Mouse (Mus musculus): ENCODE data around the gene Ciz1. TPM values are rescaled to one million over a fixed set of nuclear protein-coding genes. Genes with fewer than 3 reads are reported as not detected.

The Ciz1 gene
- polyA plus RNA-seq, 1 experiment from 2014 or later, result 38.9 TPM

DNA sequence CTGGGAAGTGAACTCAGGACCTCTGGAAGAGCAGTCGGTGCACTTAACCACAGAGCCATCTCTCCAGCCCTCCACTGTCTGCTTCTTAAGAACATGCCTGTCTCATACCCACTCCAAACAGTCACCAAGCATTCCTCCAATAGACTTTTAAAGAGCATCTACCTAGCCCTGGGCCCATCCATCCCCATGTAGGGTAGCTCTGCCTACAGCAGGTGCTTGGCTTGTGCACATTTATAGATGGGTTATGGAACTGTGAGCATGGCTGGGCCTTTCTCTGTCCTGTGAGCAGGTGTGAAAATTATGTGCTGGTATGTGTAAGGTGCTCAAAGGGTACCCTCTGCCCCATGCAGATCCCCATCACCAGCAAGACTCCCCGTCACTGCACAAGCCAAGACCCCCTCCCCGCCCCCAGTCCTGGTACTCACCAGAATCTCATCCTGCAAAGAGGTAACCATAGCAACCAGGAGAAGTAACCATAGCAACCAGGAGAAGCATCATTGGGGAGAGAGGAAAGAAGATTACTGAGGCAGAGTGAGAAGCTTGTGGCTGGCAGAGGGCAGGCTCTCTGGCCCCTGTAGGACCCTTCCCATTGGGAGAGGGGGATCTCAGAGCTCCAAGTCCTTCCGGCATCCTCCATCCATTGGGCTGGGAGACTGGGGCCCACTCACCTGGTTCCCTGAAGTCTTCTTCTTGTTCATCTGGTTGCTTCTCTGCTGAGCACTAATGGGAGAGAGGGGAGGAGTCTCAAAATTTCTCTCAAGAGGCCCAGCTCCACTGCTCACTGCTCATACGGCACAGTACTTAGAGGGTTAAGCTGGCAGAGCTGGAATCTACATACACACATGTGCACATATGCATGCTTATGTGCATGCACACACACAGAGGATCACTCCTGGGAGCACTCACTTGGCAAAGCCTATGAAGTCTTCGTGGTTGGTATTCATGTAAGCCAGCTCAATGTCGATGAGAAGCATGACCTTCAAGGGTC lies 29.1 kb upstream of the Ciz1 start:
- Histone ChIP-seq H3K4me2 (replicated peaks) (no peak overlapping the region), H3K9ac (no peak overlapping the region), H3K9me3 (no peaks in the 10 kb centered on the region), H3K4me3 (replicated peaks) (no peak overlapping the region), H3K27ac (no peak overlapping the region), H3K36me3 (no peaks in the 10 kb centered on the region), H3K27me3 (replicated peaks) (0 out of 2 replicates have a peak, but pooled peaks cover 2% of the 10 kb centered on the region), H3K4me1 (replicated peaks) (peaks cover 37% of the 10 kb centered on the region)
- 79% methylated on average over 7 of the region's 7 CpGs for WGBS
- no peak for ATAC-seq

DNA sequence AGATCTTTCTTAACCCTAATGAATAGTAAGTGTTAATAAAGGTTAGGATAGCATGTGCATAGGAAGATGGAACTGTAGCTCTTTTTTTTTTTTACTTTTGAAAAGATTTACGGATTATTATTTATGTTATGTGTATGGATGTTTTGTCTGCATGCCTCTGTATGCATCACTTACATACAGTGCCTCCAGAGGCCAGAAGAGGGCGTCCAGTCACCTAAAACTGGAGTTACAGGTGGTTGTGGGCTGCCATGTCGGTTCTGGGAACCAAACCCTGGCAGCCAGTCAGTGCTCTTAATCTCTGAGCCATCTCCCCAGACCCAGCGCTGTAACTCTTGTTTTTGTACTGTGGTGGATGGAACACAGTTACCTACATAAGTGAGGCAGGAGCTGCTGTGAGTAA lies 27.8 kb upstream of the Ciz1 start:
- Histone ChIP-seq H3K4me3 (replicated peaks) (no peak overlapping the region), H3K4me2 (replicated peaks) (no peak overlapping the region), H3K9ac (no peak overlapping the region), H3K27me3 (replicated peaks) (0 out of 2 replicates have a peak, but pooled peaks cover 2% of the 10 kb centered on the region), H3K27ac (no peak overlapping the region), H3K4me1 (replicated peaks) (peaks cover 27% of the 10 kb centered on the region), H3K36me3 (no peaks in the 10 kb centered on the region), H3K9me3 (no peaks in the 10 kb centered on the region)
- 57% methylated on average over 4 of the region's 4 CpGs for WGBS
- no peak for ATAC-seq

DNA sequence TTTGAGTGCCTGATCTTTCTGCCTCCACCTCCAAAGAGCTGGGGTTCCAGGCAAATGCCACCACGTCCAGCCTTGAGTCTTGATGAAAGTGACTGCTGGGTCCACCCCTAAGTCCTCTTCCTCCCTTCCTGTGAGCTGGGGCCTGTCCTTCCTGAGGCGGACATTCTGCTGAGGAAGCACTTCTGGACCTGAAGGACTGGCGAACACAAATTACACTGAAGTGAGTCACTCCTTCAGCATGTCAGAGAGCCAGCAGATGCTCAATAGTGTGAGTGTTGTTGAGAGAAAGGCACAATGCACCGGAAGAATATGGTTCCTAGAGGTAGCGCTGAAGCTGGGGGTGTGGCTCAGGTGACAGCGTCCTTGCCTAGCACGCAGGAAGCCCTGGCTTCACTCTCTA lies 26.8 kb upstream of the Ciz1 start:
- 48% methylated on average over 7 of the region's 7 CpGs for whole genome bisulfite sequencing
- no peaks in the 10 kb centered on the region for H3K9me3 ChIP-seq
- H3K4me1 ChIP-seq (replicated peaks), result peaks cover 22% of the 10 kb centered on the region
- no peaks in the 10 kb centered on the region for H3K36me3 ChIP-seq
- no peak overlapping the region for H3K4me3 ChIP-seq (replicated peaks)
- 0 out of 2 replicates have a peak, but pooled peaks cover 2% of the 10 kb centered on the region for H3K27me3 ChIP-seq (replicated peaks)
- H3K9ac ChIP-seq, result no peak overlapping the region
- no peak for ATAC-seq
- H3K27ac ChIP-seq, result peak overlapping the region; percentile 41
- no peak overlapping the region for H3K4me2 ChIP-seq (replicated peaks)

DNA sequence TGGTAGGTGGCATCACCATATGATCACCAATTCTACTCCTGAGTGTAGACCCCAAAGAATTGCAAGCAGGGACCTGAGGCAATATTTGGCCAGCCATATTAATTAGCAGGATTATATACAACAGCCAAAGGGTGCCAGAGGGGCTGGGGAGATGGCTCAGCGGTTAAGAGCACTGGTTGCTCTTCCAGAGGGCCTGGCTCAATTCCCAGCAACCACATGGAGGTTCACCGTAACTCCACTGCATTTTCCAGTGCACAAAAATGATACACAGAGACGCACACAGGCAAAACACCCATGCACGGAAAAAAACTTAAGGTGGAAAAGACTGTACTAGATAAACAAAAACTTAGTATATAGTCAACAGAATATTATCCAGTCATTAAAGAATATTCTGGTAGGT lies 24.9 kb upstream of the Ciz1 start:
- H3K27me3 ChIP-seq (replicated peaks), result 0 out of 2 replicates have a peak, but pooled peaks cover 2% of the 10 kb centered on the region
- H3K4me2 ChIP-seq (replicated peaks), result no peak overlapping the region
- WGBS, result 49% methylated on average over 4 of the region's 4 CpGs
- no peaks in the 10 kb centered on the region for H3K9me3 ChIP-seq
- no peak for ATAC-seq
- H3K4me3 ChIP-seq (replicated peaks), result no peak overlapping the region
- H3K4me1 ChIP-seq (replicated peaks), result peaks cover 14% of the 10 kb centered on the region; the same call in 1 of the 2 replicates
- H3K9ac ChIP-seq, result no peak overlapping the region
- H3K27ac ChIP-seq, result no peak overlapping the region
- no peaks in the 10 kb centered on the region for H3K36me3 ChIP-seq

DNA sequence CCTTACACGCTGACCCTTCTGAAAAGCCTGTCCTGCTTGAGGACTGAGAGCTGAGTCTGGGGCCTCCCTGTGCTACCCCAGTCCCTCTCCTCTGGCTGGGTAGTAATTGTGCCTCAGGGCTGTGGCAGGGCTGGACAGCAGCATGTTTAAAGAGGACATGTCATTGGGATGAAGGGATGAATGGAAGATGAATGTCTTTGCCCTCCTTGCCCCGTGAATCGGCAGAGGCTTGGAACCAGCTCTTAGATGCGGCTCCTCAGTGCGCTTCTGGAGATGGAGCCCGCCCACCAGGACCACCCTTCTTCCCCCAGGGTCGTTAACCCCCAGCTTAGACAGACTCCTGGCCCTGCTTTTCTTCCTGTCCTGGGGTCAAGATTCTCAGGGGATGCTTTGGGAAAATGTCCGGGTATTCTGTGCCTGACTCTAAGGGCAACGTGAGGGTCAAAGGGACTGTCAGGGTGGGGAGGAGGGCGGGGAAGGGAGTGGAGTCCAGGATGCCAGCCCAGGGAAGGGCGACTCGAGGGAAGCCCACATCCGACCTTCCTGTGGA lies 23.1 kb upstream of the Ciz1 start:
- no peaks in the 10 kb centered on the region for H3K9me3 ChIP-seq
- no peak overlapping the region for H3K9ac ChIP-seq
- H3K36me3 ChIP-seq, result no peaks in the 10 kb centered on the region; the same call in 1 of the 2 replicates
- no peak overlapping the region for H3K4me3 ChIP-seq (replicated peaks)
- WGBS, result 33% methylated on average over 13 of the region's 13 CpGs
- no peaks in the 10 kb centered on the region for H3K27me3 ChIP-seq (replicated peaks)
- no peak overlapping the region; the same call in 1 of the 2 replicates for H3K27ac ChIP-seq
- ATAC-seq, result no peak
- H3K4me1 ChIP-seq (replicated peaks), result peaks cover 12% of the 10 kb centered on the region; the same call in 1 of the 2 replicates
- H3K4me2 ChIP-seq (replicated peaks), result no peak overlapping the region

DNA sequence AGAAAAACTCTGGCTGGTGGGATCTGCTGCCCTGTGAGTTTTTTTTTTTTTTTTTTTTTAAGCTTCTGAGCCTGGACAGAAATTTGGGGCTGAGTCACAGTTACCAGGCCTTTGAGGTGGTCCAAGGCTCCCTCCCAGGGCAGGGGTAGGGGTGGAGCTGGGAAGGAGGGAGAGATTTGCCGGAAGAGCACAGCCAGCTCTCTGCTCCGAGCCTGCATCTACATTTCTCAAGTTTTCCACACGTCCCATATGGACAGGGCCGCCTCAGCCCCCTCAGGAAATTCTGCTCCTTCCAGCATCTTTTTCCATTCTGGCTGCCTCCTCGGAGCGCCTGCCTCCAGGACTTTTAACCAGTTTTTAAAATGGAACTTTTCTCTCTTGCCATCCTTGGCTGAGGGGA lies 22.6 kb upstream of the Ciz1 start:
- 43% methylated on average over 6 of the region's 6 CpGs for WGBS
- ATAC-seq, result no peak
- Histone ChIP-seq H3K36me3 (peaks cover 4% of the 10 kb centered on the region; the same call in 1 of the 2 replicates), H3K27me3 (replicated peaks) (no peaks in the 10 kb centered on the region), H3K9ac (no peak overlapping the region), H3K4me3 (replicated peaks) (no peak overlapping the region), H3K4me1 (replicated peaks) (peaks cover 12% of the 10 kb centered on the region; the same call in 1 of the 2 replicates), H3K27ac (no peak overlapping the region; the same call in 1 of the 2 replicates), H3K9me3 (no peaks in the 10 kb centered on the region), H3K4me2 (replicated peaks) (no peak overlapping the region)

DNA sequence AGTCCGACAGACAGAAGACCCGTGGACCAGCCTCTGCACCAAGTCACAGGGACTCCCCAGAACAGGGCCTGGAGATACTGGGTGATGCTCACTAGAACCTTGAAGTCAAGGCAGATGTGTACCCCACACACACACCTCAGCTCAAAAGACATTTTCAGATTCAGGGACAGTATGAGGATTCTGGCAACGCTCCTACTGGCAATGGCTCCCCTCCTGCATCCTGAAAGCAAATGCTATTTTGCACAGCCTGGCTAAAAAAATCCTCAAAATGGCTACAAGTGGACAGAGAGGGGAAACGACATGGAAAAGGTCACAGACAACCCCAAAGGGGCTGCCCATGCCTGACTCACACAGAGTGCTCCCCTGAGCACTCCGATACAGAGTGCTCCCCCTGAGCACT lies 20.0 kb upstream of the Ciz1 start:
- Histone ChIP-seq H3K4me2 (replicated peaks) (no peak overlapping the region), H3K27me3 (replicated peaks) (no peaks in the 10 kb centered on the region), H3K4me3 (replicated peaks) (no peak overlapping the region), H3K36me3 (peaks cover 6% of the 10 kb centered on the region; the same call in 1 of the 2 replicates), H3K4me1 (replicated peaks) (peaks cover 4% of the 10 kb centered on the region; the same call in 1 of the 2 replicates), H3K27ac (no peak overlapping the region), H3K9me3 (no peaks in the 10 kb centered on the region), H3K9ac (no peak overlapping the region)
- ATAC-seq, result no peak
- WGBS, result 85% methylated on average over 5 of the region's 5 CpGs

DNA sequence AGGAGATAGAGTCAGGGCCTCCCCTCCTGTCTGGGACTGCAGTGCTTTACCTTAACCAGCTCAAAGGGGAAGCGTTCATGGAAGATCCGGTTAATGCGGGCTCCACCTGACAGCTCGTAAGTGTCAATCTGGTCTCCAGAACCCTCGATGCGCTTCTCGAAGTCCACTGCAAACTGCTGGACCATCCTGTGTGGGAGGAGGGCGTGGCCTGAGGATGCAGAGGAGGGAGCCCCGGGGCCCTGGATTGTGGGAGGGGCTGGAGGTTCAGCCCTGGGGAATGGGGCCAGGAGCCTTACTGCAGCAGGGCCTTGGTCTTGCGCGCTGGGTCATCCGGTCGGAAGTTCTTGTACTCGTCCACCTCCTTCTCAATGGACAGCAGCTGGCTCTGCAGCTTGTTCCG lies 16.2 kb upstream of the Ciz1 start:
- H3K27ac ChIP-seq, result no peak overlapping the region
- WGBS, result 55% methylated on average over 15 of the region's 15 CpGs
- no peak overlapping the region for H3K9ac ChIP-seq
- H3K4me2 ChIP-seq (replicated peaks), result no peak overlapping the region
- H3K36me3 ChIP-seq, result peaks cover 10% of the 10 kb centered on the region; the same call in 1 of the 2 replicates
- no peak overlapping the region for H3K4me3 ChIP-seq (replicated peaks)
- no peaks in the 10 kb centered on the region for H3K27me3 ChIP-seq (replicated peaks)
- no peaks in the 10 kb centered on the region for H3K4me1 ChIP-seq (replicated peaks)
- no peaks in the 10 kb centered on the region for H3K9me3 ChIP-seq
- ATAC-seq, result no peak

DNA sequence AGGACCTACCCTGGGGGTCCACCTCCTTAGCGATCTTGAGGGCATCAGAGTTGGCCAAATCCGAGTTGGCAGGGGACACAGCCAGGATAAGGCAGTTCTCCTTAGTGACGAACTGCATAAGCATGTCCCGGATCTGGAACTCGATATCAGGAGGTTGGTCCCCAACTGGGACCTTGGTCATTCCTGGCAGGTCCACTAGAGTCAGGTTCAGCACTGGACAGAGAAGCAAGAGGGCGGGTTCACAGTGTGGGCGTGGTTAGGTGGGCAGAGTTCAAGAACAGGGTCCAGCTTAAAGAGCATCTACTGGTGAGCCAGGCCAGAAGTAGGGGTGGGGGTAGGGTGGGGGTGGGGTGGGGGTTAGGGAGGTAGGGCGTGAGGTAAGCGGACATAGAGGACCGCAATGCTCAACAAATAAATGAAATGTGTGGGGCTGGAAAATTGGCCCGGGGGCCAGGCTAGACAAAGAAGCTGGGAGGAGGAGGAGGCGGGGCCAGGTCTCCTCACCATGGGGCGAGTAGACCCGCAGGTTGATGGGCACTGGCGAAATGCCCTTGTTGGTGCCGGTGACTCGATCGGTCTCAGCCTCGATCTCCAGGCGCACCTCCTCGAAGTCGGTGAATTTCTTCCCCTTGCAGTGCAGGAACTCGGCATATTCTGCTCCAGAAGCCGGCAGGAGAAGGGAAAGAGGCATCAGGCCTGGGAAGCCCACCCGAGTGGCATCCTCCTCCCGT lies 12.1 kb upstream of the Ciz1 start:
- no peak overlapping the region for H3K9ac ChIP-seq
- H3K4me2 ChIP-seq (replicated peaks), result no peak overlapping the region
- 50% methylated on average over 26 of the region's 26 CpGs for WGBS
- 0 out of 2 replicates have a peak, but pooled peaks cover 4% of the 10 kb centered on the region for H3K4me1 ChIP-seq (replicated peaks)
- H3K4me3 ChIP-seq (replicated peaks), result no peak overlapping the region
- H3K27me3 ChIP-seq (replicated peaks), result no peaks in the 10 kb centered on the region
- no peak for ATAC-seq
- H3K9me3 ChIP-seq, result no peaks in the 10 kb centered on the region
- no peak overlapping the region for H3K27ac ChIP-seq
- 0 out of 2 replicates have a peak, but pooled peaks cover 3% of the 10 kb centered on the region for H3K36me3 ChIP-seq

DNA sequence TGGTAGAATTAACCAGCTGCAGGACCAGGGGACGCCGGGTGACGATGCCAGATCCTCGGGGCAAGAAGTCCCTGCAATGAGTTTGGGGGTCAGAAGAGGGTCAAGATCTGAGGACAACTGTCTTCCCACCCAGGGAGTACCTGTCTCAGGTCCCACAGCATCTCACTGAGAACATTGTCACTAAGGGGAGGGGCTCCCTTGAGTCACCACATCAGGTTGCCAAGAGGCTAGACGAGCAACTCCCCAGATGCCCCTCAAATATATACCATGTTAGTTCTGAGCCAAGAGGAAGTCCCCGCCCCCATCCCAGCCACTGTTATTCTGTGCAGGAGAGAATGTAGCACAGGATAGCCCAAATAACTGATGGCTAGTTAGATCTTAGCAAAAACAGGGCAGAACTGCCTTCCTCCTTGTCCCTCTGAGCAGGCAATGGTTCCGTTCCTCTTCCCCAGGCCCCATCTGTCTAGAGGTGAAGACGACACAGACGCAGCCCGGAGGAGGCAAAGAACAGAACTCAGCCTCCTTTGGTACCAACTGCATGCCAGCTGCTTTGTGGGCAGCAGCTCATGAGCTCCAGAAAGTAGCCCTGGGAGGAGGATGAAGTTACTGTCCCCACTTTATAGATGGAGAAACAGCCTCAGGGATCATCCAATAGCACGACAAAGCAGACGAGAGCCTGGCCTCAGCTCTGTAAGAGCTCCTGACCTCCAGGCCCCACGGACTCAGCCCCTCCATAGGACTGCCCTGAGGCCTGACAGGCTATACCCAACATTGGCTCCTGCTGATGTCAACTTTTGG lies 11.1 kb upstream of the Ciz1 start:
- no peaks in the 10 kb centered on the region for H3K9me3 ChIP-seq
- no peak overlapping the region for H3K9ac ChIP-seq
- H3K4me2 ChIP-seq (replicated peaks), result no peak overlapping the region
- H3K27ac ChIP-seq, result no peak overlapping the region
- H3K4me3 ChIP-seq (replicated peaks), result no peak overlapping the region
- H3K4me1 ChIP-seq (replicated peaks), result 0 out of 2 replicates have a peak, but pooled peaks cover 4% of the 10 kb centered on the region
- WGBS, result 78% methylated on average over 13 of the region's 13 CpGs
- ATAC-seq, result no peak
- no peaks in the 10 kb centered on the region for H3K27me3 ChIP-seq (replicated peaks)
- H3K36me3 ChIP-seq, result 0 out of 2 replicates have a peak, but pooled peaks cover 3% of the 10 kb centered on the region

DNA sequence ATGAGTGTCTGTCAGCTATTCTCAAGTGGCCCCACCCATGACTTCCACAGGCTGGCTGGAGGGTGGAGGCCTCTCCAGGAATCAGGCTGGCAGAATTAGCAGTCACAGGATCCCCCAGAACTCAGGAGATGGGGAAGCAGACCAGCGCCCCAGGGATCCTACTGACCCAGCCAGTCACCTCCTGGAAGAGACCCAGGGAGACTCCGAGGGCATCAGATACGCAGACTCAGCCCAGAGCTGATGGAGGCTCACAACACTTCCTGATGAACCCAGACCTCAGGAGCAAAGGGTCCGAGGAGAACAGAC lies 10.5 kb upstream of the Ciz1 start:
- ATAC-seq, result no peak
- 79% methylated on average over 4 of the region's 4 CpGs for WGBS
- Histone ChIP-seq H3K4me2 (replicated peaks) (no peak overlapping the region), H3K9ac (no peak overlapping the region), H3K4me3 (replicated peaks) (no peak overlapping the region), H3K4me1 (replicated peaks) (0 out of 2 replicates have a peak, but pooled peaks cover 4% of the 10 kb centered on the region), H3K27ac (no peak overlapping the region), H3K36me3 (0 out of 2 replicates have a peak, but pooled peaks cover 3% of the 10 kb centered on the region), H3K9me3 (no peaks in the 10 kb centered on the region), H3K27me3 (replicated peaks) (no peaks in the 10 kb centered on the region)

Measured in intestine, embryonic 15.5 days (tissue).